Mouse (Mus musculus): ENCODE data around the gene Ift88.

- TF ChIP-seq POLR2A (IDR thresholded peaks at IDR 0.05; ENCODE audit: low read depth, low read length) (no peak), ETS1 (conservative IDR thresholded peaks at IDR 0.05; ENCODE audit: low read depth, low read length) (no peak), HCFC1 (IDR thresholded peaks at IDR 0.05; ENCODE audit: low read depth, low read length) (no peak), CHD2 (IDR thresholded peaks at IDR 0.05; ENCODE audit: low read length) (no peak), JUND (conservative IDR thresholded peaks at IDR 0.05; ENCODE audit: low read depth, low read length) (no peak), E2F4 (IDR thresholded peaks at IDR 0.05; ENCODE audit: insufficient replicate concordance, low read depth, low read length) (no peak), CTCF (conservative IDR thresholded peaks at IDR 0.05 in 1 of 2, IDR thresholded peaks at IDR 0.05 in 1 of 2; ENCODE audit: low read depth in 2 of 2, low read length in 2 of 2) (no peak), POLR2AphosphoS2 (IDR thresholded peaks at IDR 0.05; ENCODE audit: low read depth, low read length) (no peak), MYC (IDR thresholded peaks at IDR 0.05; ENCODE audit: low read depth, low read length) (no peak)
These were observed 99.9 kb downstream of the Ift88 start for GRCm38 (mm10) chr14:57523762-57524161.
